Mouse (Mus musculus): ENCODE results near the gene Ugt2a1. TPM values are rescaled to one million over a fixed set of nuclear protein-coding genes. Genes with fewer than 3 reads are reported as not detected.
"Not testable (repeated sequence)": the region's sequence is repeated elsewhere in the genome, so short reads cannot be mapped to it uniquely, and the experiment has no call there.

The Ugt2a1 gene
- polyA plus RNA-seq, 1 experiment from 2014 or later = not detected

DNA sequence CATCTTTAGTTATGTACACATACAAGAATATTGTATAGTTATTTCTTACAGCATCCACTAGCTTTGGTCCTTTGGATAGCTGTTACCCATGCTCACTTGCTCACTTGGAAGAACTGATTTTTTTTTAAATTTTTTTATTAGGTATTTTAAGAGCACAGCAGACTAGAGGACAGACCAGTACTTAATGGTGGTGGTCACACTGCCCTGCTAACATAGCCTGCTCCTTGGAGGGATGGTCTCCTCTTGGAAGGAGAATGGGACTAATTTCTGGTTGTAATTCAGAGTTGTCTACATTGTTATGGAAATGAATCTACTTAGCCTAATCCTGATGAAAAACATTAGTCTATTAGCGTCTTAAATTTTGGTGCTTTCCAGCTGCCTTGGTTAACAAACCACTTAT lies 31.9 kb downstream of the Ugt2a1 start:
- H3K9ac ChIP-seq = no peak overlapping the region

DNA sequence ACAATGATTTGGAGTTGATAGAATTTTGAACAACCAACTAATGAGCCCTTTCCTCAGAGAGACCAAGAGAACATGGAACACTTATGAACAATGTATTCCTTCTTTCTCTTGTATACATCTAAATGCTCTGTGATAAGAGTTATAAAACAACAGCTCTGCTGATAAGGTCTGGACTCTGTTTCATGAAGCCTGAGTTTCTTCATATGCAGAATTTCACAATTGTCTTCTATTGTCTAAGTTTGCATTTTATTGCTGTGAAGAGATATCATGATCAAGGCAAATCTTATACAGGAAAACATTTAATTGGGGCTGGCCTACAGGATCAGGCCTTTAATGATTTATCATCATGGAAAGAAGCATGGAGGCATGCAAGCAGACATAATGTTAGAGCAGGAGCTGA lies 33.0 kb downstream of the Ugt2a1 start:
- no peak overlapping the region for H3K9ac ChIP-seq
- no peak overlapping the region for H3K4me3 ChIP-seq
- no peak overlapping the region for H3K4me2 ChIP-seq
- no peaks in the 10 kb centered on the region for H3K36me3 ChIP-seq
- no peaks in the 10 kb centered on the region for H3K27me3 ChIP-seq (replicated peaks)
- H3K9me3 ChIP-seq (replicated peaks) = no peaks in the 10 kb centered on the region
- no peak overlapping the region for H3K27ac ChIP-seq (ENCODE audit: poor library complexity, severe bottlenecking)
- H3K4me1 ChIP-seq (replicated peaks) = no peaks in the 10 kb centered on the region
- no peak for ATAC-seq (ENCODE audit: insufficient number of reproducible peaks, low FRiP score)

More for the DNA sequence above, 31.9 kb downstream of the Ugt2a1 start:
- Histone ChIP-seq H3K4me1 (replicated peaks) (no peaks in the 10 kb centered on the region), H3K9me3 (replicated peaks) (no peaks in the 10 kb centered on the region), H3K27ac (ENCODE audit: poor library complexity, severe bottlenecking) (no peak overlapping the region), H3K4me3 (no peak overlapping the region), H3K27me3 (replicated peaks) (no peaks in the 10 kb centered on the region), H3K4me2 (no peak overlapping the region), H3K36me3 (no peaks in the 10 kb centered on the region)
- 34% methylated on average over 1 of the region's 1 CpGs for WGBS
- no peak for ATAC-seq (ENCODE audit: insufficient number of reproducible peaks, low FRiP score)

DNA sequence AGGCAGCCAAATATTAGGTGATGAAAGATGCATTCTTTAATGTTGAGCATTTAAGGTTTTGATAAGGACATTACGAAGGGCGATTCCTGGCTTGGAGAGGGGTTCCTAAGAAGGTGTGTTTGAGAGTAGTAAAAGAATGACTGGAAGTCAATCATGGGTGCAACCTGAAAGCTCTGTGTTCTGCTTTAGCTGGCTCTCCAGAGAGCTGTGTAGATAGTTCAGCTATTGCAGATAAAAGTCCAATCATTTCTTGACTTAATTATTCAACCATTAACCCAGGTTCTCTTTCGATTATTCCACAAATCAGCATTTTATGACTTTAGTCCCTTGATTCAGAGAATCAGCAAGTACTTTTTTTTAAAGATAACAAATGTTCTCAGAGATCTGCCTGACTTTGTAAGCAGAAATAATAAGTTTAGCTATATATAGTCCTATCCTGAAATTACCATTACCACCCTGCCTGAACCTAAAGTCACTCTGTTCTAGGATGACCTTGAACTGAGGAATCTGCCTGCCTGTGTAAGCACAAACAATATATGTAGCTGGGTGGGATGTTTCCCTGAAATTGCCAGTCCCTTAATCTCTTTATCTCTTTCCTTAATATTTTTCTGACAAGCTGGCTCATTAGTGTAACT lies 34.3 kb downstream of the Ugt2a1 start:
- H3K9me3 ChIP-seq (replicated peaks) = no peaks in the 10 kb centered on the region
- WGBS = 78% methylated on average over 3 of the region's 3 CpGs
- H3K27ac ChIP-seq (ENCODE audit: poor library complexity, severe bottlenecking) = no peak overlapping the region
- no peak for ATAC-seq (ENCODE audit: insufficient number of reproducible peaks, low FRiP score)
- no peak overlapping the region for H3K4me2 ChIP-seq
- H3K4me1 ChIP-seq (replicated peaks) = no peaks in the 10 kb centered on the region
- H3K36me3 ChIP-seq = no peaks in the 10 kb centered on the region
- no peaks in the 10 kb centered on the region for H3K27me3 ChIP-seq (replicated peaks)
- H3K4me3 ChIP-seq = no peak overlapping the region
- H3K9ac ChIP-seq = no peak overlapping the region

DNA sequence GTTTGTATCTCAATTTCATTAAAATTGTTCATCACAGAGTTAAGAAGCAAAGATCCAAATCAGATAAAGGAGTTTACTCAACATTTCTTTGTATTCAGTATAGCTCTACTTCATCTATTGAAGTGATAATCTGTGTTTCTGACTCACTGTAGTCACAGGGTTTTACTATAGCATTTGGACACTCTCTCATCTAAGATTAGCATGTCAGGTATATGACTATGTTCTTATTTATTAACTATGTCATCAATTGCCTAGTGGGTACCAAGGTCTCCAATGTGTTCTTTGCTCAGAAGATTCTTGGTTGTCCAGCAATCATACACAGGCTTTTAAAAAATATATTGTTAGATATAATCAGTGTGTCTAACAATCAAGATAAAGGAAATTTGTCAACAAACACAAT lies 35.2 kb downstream of the Ugt2a1 start:
- no peaks in the 10 kb centered on the region for H3K4me1 ChIP-seq (replicated peaks)
- no peaks in the 10 kb centered on the region for H3K9me3 ChIP-seq (replicated peaks)
- no peak for ATAC-seq (ENCODE audit: insufficient number of reproducible peaks, low FRiP score)
- H3K9ac ChIP-seq = no peak overlapping the region
- H3K4me3 ChIP-seq = no peak overlapping the region
- no peak overlapping the region for H3K4me2 ChIP-seq
- no peaks in the 10 kb centered on the region for H3K36me3 ChIP-seq
- no peaks in the 10 kb centered on the region for H3K27me3 ChIP-seq (replicated peaks)
- no peak overlapping the region for H3K27ac ChIP-seq (ENCODE audit: poor library complexity, severe bottlenecking)

DNA sequence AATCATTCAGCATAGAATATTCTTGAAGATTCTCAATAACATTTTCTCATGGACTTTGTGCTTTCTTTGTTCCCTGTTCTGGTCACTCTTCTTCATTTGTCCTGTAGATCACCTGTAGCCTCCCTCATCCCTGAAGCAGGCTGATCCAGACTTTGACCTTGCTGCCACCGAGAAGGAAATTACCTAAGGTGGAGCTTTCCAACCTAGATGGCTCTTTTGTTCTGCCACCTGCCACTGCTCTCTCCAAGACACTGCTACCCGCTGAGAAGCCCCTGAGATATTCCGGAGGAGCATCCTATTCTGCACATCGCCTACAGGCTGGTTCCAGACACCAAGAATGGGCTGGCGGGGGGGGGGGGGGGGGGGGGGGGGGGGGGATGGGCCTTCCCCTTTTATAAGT lies 38.2 kb downstream of the Ugt2a1 start:
- ATAC-seq (ENCODE audit: insufficient number of reproducible peaks, low FRiP score); H3K4me2 ChIP-seq; H3K9ac ChIP-seq; H3K4me3 ChIP-seq; H3K27me3 ChIP-seq (replicated peaks); H3K27ac ChIP-seq (ENCODE audit: poor library complexity, severe bottlenecking); H3K9me3 ChIP-seq (replicated peaks); H3K4me1 ChIP-seq (replicated peaks); H3K36me3 ChIP-seq: not testable (repeated sequence)
- 79% methylated on average over 4 of the region's 5 CpGs for WGBS

DNA sequence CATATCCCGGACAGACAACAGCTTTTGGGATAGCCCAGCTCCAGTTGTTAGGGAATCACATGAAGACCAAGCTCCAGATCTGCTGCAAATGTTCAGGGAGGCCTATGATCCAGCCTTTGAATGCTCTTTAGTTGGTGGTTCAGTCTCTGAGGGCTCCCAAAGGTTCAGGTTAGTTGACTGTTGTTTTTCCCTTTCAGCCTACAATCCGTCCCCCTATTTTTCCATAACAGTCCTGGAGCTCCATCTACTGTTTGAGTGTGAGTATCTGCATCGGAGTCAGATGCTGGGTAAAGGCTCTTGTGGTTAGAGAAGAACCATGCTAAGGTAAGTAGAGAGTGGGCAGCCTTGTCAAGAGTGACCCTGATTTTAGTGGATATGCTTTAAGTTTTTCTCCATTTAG lies 54.4 kb downstream of the Ugt2a1 start:
- no peaks in the 10 kb centered on the region for H3K27me3 ChIP-seq (replicated peaks)
- H3K4me1 ChIP-seq (replicated peaks) = no peaks in the 10 kb centered on the region
- no peaks in the 10 kb centered on the region for H3K9me3 ChIP-seq (replicated peaks)
- no peaks in the 10 kb centered on the region for H3K36me3 ChIP-seq
- no peak overlapping the region for H3K9ac ChIP-seq
- H3K27ac ChIP-seq (ENCODE audit: poor library complexity, severe bottlenecking) = no peak overlapping the region
- 44% methylated on average over 3 of the region's 3 CpGs for WGBS
- H3K4me2 ChIP-seq = no peak overlapping the region
- no peak for ATAC-seq (ENCODE audit: insufficient number of reproducible peaks, low FRiP score)
- H3K4me3 ChIP-seq = no peak overlapping the region

DNA sequence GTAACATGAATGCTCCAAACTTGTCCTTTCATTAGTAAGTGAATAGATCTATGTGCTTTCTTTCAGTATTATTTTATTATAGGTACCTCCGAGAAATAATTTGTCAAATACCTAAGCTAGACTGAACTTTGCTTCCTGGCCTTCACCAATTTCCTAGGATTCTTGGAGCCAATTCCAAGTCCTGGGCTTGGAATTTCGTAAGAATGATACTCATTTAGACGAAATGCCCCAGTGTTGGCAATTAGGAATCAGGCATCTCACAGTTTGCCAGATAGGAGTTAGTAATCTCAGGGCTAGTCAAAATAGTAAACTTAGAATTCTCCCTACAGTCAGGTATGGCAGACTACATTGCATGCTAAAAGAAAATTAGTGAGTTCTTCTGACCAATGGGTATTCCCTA lies 65.0 kb downstream of the Ugt2a1 start:
- Histone ChIP-seq H3K36me3 (no peaks in the 10 kb centered on the region), H3K27ac (ENCODE audit: poor library complexity, severe bottlenecking) (no peak overlapping the region), H3K9me3 (replicated peaks) (no peaks in the 10 kb centered on the region), H3K4me3 (no peak overlapping the region), H3K9ac (no peak overlapping the region), H3K4me2 (no peak overlapping the region), H3K4me1 (replicated peaks) (no peaks in the 10 kb centered on the region), H3K27me3 (replicated peaks) (no peaks in the 10 kb centered on the region)
- WGBS = 72% methylated on average over 3 of the region's 3 CpGs
- ATAC-seq (ENCODE audit: insufficient number of reproducible peaks, low FRiP score) = no peak

DNA sequence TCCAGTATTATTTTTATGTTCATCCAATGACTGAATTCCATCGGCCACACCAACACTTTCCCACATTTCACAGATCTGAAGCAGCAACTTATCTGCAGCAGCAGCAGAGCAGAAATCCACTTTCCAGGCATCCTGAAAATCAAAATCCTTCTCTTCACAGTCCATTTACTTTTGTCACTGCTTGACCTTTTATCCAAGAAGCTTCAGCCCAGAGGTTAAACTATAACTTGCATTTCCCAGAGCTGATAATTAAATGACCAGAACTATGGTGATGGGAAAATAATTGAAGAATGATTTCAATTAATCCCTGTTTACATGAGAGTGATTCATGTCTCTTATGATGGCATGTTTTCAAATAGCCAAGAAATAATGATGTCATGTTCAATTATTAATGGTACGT lies 66.6 kb downstream of the Ugt2a1 start, which contains the start of gene Ugt2b38:
Gene Ugt2b38, minus strand, starts transcription at position 163 of the 400 bp plus-strand sequence.
- not testable (repeated sequence) for H3K9ac ChIP-seq; H3K4me3 ChIP-seq; H3K4me2 ChIP-seq; ATAC-seq (ENCODE audit: insufficient number of reproducible peaks, low FRiP score); H3K9me3 ChIP-seq (replicated peaks); H3K36me3 ChIP-seq; H3K4me1 ChIP-seq (replicated peaks); H3K27me3 ChIP-seq (replicated peaks); H3K27ac ChIP-seq (ENCODE audit: poor library complexity, severe bottlenecking)
- WGBS = 90% methylated on average over 1 of the region's 2 CpGs

Other genes with a start within 250 kb of the Ugt2a1 start
- not detected in 2 replicates for gene Ugt2b37, start 236.1 kb downstream of the Ugt2a1 start, polyA plus RNA-seq (2016; fragmentation: Nextera tagmentation; extraction: Ambion mirVana)
- not detected in 2 replicates for gene Ugt2a3, start 153.7 kb downstream of the Ugt2a1 start, polyA plus RNA-seq (2016; fragmentation: Nextera tagmentation; extraction: Ambion mirVana)
- gene Ugt2b38, start 66.7 kb downstream of the Ugt2a1 start, polyA plus RNA-seq (2016; fragmentation: Nextera tagmentation; extraction: Ambion mirVana) = not detected in 2 replicates
- not detected in 2 replicates for gene Ugt2a2, start 8.6 kb downstream of the Ugt2a1 start, polyA plus RNA-seq (2016; fragmentation: Nextera tagmentation; extraction: Ambion mirVana)
- not detected in 2 replicates for gene Gm43638, start 4.1 kb downstream of the Ugt2a1 start, polyA plus RNA-seq (2016; fragmentation: Nextera tagmentation; extraction: Ambion mirVana)
- not detected in 2 replicates for gene Sult1b1, start 47.3 kb upstream of the Ugt2a1 start, polyA plus RNA-seq (2016; fragmentation: Nextera tagmentation; extraction: Ambion mirVana)
- gene Sult1d1, start 78.2 kb upstream of the Ugt2a1 start, polyA plus RNA-seq (2016; fragmentation: Nextera tagmentation; extraction: Ambion mirVana) = not detected in 2 replicates
- not detected in 2 replicates for gene Sult1e1, start 100.7 kb upstream of the Ugt2a1 start, polyA plus RNA-seq (2016; fragmentation: Nextera tagmentation; extraction: Ambion mirVana)
- gene Csn1s1, start 175.3 kb upstream of the Ugt2a1 start, polyA plus RNA-seq (2016; fragmentation: Nextera tagmentation; extraction: Ambion mirVana) = not detected in 2 replicates
- not detected in 2 replicates for gene Csn2, start 208.8 kb upstream of the Ugt2a1 start, polyA plus RNA-seq (2016; fragmentation: Nextera tagmentation; extraction: Ambion mirVana)